Mouse (Mus musculus): ENCODE results near the gene Wdr93. TPM values are rescaled to one million over a fixed set of nuclear protein-coding genes. Genes with fewer than 3 reads are reported as not detected.
A peak's percentile ranks its signal among the peaks of the same experiment; 100 is the strongest.

Gene Wdr93
- polyA plus RNA-seq, 1 experiment from 2014 or later: 0.33 TPM

DNA sequence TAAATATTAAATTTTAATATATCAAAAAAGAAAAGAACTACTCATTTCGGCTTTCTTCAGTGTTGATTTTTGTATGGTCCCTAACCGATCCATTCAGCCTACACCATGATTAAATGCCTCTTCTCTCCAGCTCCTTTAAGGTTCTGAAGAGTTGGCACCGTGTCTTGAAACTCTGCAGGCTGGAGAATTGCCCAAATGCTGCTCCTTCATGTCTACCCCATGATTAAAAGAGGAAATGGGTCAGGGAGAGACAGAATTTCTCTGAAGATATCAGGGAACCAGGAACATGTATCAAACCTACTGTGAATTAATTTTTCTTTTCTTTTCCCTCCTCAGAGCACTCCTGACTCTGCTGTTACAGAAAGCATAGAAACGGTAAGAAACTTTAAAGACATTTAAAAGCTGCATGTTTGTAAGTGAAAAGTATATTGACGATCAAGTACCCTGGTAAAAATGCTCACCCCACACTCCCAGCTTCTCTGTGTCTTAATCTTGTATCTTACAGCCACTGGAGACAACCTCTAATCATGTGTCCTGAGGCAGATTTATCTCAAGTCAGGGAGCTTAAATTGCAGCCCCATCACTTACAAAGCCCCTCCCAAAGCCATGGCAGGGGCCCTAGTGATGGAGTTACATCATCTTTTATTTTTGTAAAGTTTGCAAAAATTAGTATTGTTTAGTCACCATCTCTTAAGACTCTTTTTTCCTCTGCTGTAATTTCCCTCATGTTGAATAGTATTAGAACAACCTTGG lies 18.3 kb downstream of the Wdr93 start:
- H3K4me1 ChIP-seq (ENCODE audit: control insufficient read depth, insufficient read depth, low read length): no peaks in the 10 kb centered on the region
- no peak overlapping the region for H3K9ac ChIP-seq (ENCODE audit: low read length)
- ATAC-seq (ENCODE audit: low FRiP score) (no peak), DNase-seq (ENCODE audit: low spot score, missing footprints) (peak; percentile 53)
- no peak overlapping the region for H3K4me2 ChIP-seq
- no peak overlapping the region for H3K4me3 ChIP-seq (ENCODE audit: low read depth, low read length)
- H3K9me3 ChIP-seq (ENCODE audit: control insufficient read depth, low read length): no peaks in the 10 kb centered on the region
- H3K27me3 ChIP-seq (ENCODE audit: control insufficient read depth, insufficient read depth, low read length): no peaks in the 10 kb centered on the region
- H3K27ac ChIP-seq (ENCODE audit: low read depth, low read length): no peak overlapping the region
- WGBS: 85% methylated on average over 5 of the region's 5 CpGs
- no peaks in the 10 kb centered on the region for H3K36me3 ChIP-seq (ENCODE audit: control insufficient read depth, insufficient read depth, low read length)

DNA sequence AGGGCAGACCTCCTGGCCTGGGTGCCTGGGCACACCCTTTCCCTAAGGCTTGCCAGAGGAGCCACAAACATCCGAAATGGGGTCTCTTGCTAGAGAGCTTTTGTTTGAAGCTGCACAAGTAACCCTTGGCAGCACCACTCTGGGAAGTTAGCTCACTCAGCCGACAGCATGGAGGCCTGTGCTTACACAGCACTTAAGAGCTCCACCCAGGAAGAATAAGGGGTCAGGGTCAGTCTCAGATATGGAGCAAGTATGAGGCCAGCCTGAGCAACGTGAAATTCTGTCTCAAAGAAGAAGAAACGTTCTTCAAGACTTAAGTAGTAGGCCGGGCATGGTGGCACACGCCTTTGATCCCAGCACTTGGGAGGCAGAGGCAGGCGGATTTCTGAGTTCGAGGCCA lies 19.1 kb downstream of the Wdr93 start:
- 79% methylated on average over 8 of the region's 8 CpGs for WGBS
- H3K9me3 ChIP-seq (ENCODE audit: control insufficient read depth, low read length): no peaks in the 10 kb centered on the region
- no peak overlapping the region for H3K4me3 ChIP-seq (ENCODE audit: low read depth, low read length)
- H3K4me2 ChIP-seq: no peak overlapping the region
- ATAC-seq (ENCODE audit: low FRiP score) (no peak), DNase-seq (ENCODE audit: low spot score, missing footprints) (peak; percentile 65)
- no peak overlapping the region for H3K27ac ChIP-seq (ENCODE audit: low read depth, low read length)
- H3K9ac ChIP-seq (ENCODE audit: low read length): no peak overlapping the region
- no peaks in the 10 kb centered on the region for H3K4me1 ChIP-seq (ENCODE audit: control insufficient read depth, insufficient read depth, low read length)
- no peaks in the 10 kb centered on the region for H3K36me3 ChIP-seq (ENCODE audit: control insufficient read depth, insufficient read depth, low read length)
- H3K27me3 ChIP-seq (ENCODE audit: control insufficient read depth, insufficient read depth, low read length): no peaks in the 10 kb centered on the region

DNA sequence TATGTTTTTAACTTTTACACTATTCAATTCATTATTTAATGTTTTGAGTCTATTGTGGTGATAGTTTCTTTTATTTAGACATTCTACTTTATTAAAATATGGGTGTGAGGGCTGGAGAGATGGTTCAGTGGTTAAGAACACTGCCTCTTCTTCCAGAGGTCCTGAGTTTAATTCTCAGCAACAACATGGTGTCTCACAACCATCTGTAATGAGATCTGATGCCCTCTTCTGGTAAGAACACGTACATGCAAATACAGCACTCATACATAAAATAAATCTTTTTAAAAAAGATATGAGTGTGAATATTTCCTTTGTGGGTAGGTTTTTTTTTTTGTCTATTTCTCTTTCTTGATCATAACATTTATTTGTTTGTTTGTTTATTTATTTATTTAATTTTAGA lies 23.0 kb downstream of the Wdr93 start:
- Histone ChIP-seq H3K27ac (ENCODE audit: low read depth, low read length) (no peak overlapping the region), H3K9ac (ENCODE audit: low read length) (no peak overlapping the region)

GRCm38 (mm10) chr7:79769664-79770063 lies 26.7 kb downstream of the Wdr93 start:
- no peak overlapping the region for H3K4me3 ChIP-seq (ENCODE audit: low read depth, low read length)
- WGBS: 85% methylated on average over 3 of the region's 3 CpGs
- H3K4me2 ChIP-seq: no peak overlapping the region
- no peaks in the 10 kb centered on the region for H3K36me3 ChIP-seq (ENCODE audit: control insufficient read depth, insufficient read depth, low read length)
- H3K9ac ChIP-seq (ENCODE audit: low read length): no peak overlapping the region
- no peaks in the 10 kb centered on the region for H3K4me1 ChIP-seq (ENCODE audit: control insufficient read depth, insufficient read depth, low read length)
- no peak overlapping the region for H3K27ac ChIP-seq (ENCODE audit: low read depth, low read length)
- H3K9me3 ChIP-seq (ENCODE audit: control insufficient read depth, low read length): no peaks in the 10 kb centered on the region
- DNase-seq (ENCODE audit: low spot score, missing footprints) (peak; percentile 60), ATAC-seq (ENCODE audit: low FRiP score) (no peak)
- H3K27me3 ChIP-seq (ENCODE audit: control insufficient read depth, insufficient read depth, low read length): no peaks in the 10 kb centered on the region

More for the DNA sequence above, 23.0 kb downstream of the Wdr93 start:
- no peak overlapping the region for H3K4me2 ChIP-seq
- H3K4me3 ChIP-seq (ENCODE audit: low read depth, low read length): no peak overlapping the region
- no peaks in the 10 kb centered on the region for H3K9me3 ChIP-seq (ENCODE audit: control insufficient read depth, low read length)
- no peaks in the 10 kb centered on the region for H3K27me3 ChIP-seq (ENCODE audit: control insufficient read depth, insufficient read depth, low read length)
- 35% methylated on average over 1 of the region's 1 CpGs for WGBS
- ATAC-seq (ENCODE audit: low FRiP score): no peak
- DNase-seq (ENCODE audit: low spot score, missing footprints): peak; percentile 39
- H3K4me1 ChIP-seq (ENCODE audit: control insufficient read depth, insufficient read depth, low read length): no peaks in the 10 kb centered on the region
- no peaks in the 10 kb centered on the region for H3K36me3 ChIP-seq (ENCODE audit: control insufficient read depth, insufficient read depth, low read length)

GRCm38 (mm10) chr7:79771561-79772512 lies 28.9 kb downstream of the Wdr93 start:
- no peaks in the 10 kb centered on the region for H3K36me3 ChIP-seq (ENCODE audit: control insufficient read depth, insufficient read depth, low read length)
- no peaks in the 10 kb centered on the region for H3K9me3 ChIP-seq (ENCODE audit: control insufficient read depth, low read length)
- DNase-seq (ENCODE audit: low spot score, missing footprints): peak; percentile 83
- ATAC-seq (ENCODE audit: low FRiP score): no peak
- no peak overlapping the region for H3K4me3 ChIP-seq (ENCODE audit: low read depth, low read length)
- no peaks in the 10 kb centered on the region for H3K27me3 ChIP-seq (ENCODE audit: control insufficient read depth, insufficient read depth, low read length)
- no peak overlapping the region for H3K27ac ChIP-seq (ENCODE audit: low read depth, low read length)
- H3K4me1 ChIP-seq (ENCODE audit: control insufficient read depth, insufficient read depth, low read length): no peaks in the 10 kb centered on the region
- H3K4me2 ChIP-seq: no peak overlapping the region
- WGBS: 47% methylated on average over 15 of the region's 15 CpGs
- no peak overlapping the region for H3K9ac ChIP-seq (ENCODE audit: low read length)

GRCm38 (mm10) chr7:79780647-79781626 lies 38.0 kb downstream of the Wdr93 start:
- Histone ChIP-seq H3K4me2 (peak overlapping the region; percentile 26), H3K27me3 (ENCODE audit: control insufficient read depth, insufficient read depth, low read length) (no peaks in the 10 kb centered on the region), H3K4me3 (ENCODE audit: low read depth, low read length) (no peak overlapping the region), H3K27ac (ENCODE audit: low read depth, low read length) (no peak overlapping the region), H3K36me3 (ENCODE audit: control insufficient read depth, insufficient read depth, low read length) (no peaks in the 10 kb centered on the region), H3K9ac (ENCODE audit: low read length) (no peak overlapping the region), H3K9me3 (ENCODE audit: control insufficient read depth, low read length) (no peaks in the 10 kb centered on the region), H3K4me1 (ENCODE audit: control insufficient read depth, insufficient read depth, low read length) (no peaks in the 10 kb centered on the region)
- DNase-seq (ENCODE audit: low spot score, missing footprints): peak; percentile 98
- peak; percentile 33; the same call in 1 of the 2 replicates for ATAC-seq (ENCODE audit: low FRiP score)
- 30% methylated on average over 16 of the region's 16 CpGs for WGBS

- 79% methylated on average over 11 of the region's 11 CpGs for WGBS
- H3K36me3 ChIP-seq (ENCODE audit: control insufficient read depth, insufficient read depth, low read length): no peaks in the 10 kb centered on the region
- no peaks in the 10 kb centered on the region for H3K4me1 ChIP-seq (ENCODE audit: control insufficient read depth, insufficient read depth, low read length)
- H3K9ac ChIP-seq (ENCODE audit: low read length): no peak overlapping the region
- no peak overlapping the region for H3K4me2 ChIP-seq
- H3K27me3 ChIP-seq (ENCODE audit: control insufficient read depth, insufficient read depth, low read length): no peaks in the 10 kb centered on the region
- no peak overlapping the region for H3K27ac ChIP-seq (ENCODE audit: low read depth, low read length)
- no peaks in the 10 kb centered on the region for H3K9me3 ChIP-seq (ENCODE audit: control insufficient read depth, low read length)
- no peak overlapping the region for H3K4me3 ChIP-seq (ENCODE audit: low read depth, low read length)
- DNase-seq (ENCODE audit: low spot score, missing footprints) (peak; percentile 72), ATAC-seq (ENCODE audit: low FRiP score) (no peak)
These were observed 39.0 kb downstream of the Wdr93 start for GRCm38 (mm10) chr7:79781826-79782515.

DNA sequence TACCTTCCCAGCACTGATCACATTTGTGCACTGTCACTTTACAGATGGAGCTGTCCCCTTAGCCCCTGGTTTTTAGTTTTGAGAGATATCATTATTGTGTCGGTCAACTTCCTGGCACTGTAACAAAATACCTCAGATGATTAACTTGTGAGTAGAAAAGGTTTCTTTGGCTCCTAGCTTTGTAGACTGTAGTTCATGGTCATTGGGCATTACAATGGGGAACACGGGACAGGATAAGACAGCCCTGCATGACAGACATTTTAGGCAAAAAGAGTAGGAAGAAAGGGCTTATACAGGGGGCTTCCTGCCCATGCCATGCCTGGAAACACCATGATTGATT lies 39.5 kb downstream of the Wdr93 start:
- H3K4me1 ChIP-seq (ENCODE audit: control insufficient read depth, insufficient read depth, low read length): no peaks in the 10 kb centered on the region
- H3K9ac ChIP-seq (ENCODE audit: low read length): no peak overlapping the region
- peak; percentile 74 for DNase-seq (ENCODE audit: low spot score, missing footprints)
- WGBS: 89% methylated on average over 2 of the region's 2 CpGs
- no peak for ATAC-seq (ENCODE audit: low FRiP score)
- H3K4me3 ChIP-seq (ENCODE audit: low read depth, low read length): no peak overlapping the region
- H3K36me3 ChIP-seq (ENCODE audit: control insufficient read depth, insufficient read depth, low read length): no peaks in the 10 kb centered on the region
- no peaks in the 10 kb centered on the region for H3K27me3 ChIP-seq (ENCODE audit: control insufficient read depth, insufficient read depth, low read length)
- no peak overlapping the region for H3K27ac ChIP-seq (ENCODE audit: low read depth, low read length)
- no peak overlapping the region for H3K4me2 ChIP-seq
- H3K9me3 ChIP-seq (ENCODE audit: control insufficient read depth, low read length): no peaks in the 10 kb centered on the region
